Mouse (Mus musculus) right cerebral cortex, adult 18-20 months (tissue): ENCODE data around the gene Gm17334.
"Not testable (repeated sequence)": the region's sequence is repeated elsewhere in the genome, so short reads cannot be mapped to it uniquely, and the experiment has no call there.

Experiments used
- DNase-seq: peaks from one replicate; pipeline ENCODE4 v3.0.0; 2022; ENCODE audit warnings: mixed read lengths

Gm17334 gene

GRCm38 (mm10) chr11:53770125-53770791 is 2.7 kb downstream of the Gm17334 start:
- peak; percentile 63 for DNase-seq

DNA sequence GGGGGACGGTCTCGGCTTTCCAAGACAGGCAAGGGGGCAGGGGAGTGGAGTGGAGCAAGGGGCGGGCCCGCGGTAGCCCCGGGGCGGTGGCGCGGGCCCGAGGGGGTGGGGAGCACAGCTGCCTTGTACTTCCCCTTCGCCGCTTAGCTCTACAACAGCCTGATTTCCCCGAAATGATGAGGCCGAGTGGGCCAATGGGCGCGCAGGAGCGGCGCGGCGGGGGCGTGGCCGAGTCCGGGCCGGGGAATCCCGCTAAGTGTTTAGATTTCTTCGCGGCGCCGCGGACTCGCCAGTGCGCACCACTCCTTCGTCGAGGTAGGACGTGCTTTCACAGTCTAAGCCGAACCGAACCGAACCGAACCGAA is 3.2 kb downstream of the Gm17334 start, which contains the start of gene Irf1:
TSS of gene Irf1 (plus strand) at position 255 of the 365 bp plus-strand sequence.
- DNase-seq, result peak; percentile 90

DNA sequence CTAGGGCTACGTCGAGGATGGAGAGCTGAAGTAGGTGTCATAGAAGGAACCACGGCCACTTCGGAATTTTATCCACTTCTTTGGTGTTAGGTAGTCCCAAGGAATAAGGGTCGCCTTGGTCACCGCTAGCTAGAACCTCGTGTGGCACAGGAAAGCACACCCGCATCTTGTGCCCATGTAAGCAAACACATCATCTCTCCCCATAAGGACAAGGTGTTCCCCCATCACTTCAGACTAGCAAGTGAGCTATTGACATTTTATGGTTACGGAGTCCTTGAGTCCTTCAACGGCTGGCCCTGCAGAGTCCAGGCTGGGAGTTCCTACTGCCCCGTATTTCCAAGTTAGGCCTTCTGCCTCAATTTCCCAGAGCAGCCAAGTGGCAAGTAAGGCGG is 3.8 kb downstream of the Gm17334 start:
- DNase-seq, result no peak

DNA sequence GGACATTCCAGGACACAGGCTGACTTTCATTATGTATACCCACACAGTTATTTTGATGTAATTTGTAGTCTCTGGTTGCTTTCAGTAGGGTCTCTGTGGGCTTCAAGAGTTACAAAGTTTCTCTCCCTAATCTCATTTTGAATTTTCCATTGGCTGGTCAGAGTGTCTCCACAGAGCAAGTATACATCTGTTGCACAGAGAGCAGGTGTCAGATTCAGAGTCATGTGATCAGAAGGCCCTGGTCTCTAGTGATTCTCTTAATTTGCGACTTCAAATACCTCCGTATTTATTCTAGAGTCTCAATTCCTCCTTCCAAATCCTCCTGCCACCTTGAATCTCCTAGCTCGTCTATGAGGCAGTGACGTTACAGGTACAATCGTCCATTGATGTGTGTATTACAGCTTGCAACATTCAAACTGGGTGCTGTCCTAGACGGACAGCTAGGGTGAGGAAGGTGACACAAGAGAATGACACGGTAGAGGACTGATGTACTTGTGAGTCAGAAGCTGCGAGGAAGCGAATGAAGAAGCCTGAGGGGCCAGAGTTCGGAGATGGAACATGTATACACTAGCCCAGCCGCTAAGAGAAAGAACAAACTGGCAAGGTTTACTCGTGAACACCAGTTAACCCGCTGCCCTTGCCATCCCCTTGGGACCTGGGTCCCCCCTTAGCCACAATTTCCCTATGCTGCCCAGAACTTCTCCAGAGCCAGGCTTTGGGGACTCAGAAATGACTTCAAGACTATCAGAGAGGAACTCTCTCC is 4.4 kb downstream of the Gm17334 start:
- no peak for DNase-seq

- no peak for DNase-seq
Observed at GRCm38 (mm10) chr11:53764581-53764980, 8.4 kb downstream of the Gm17334 start.

GRCm38 (mm10) chr11:53763496-53764140 is 9.4 kb downstream of the Gm17334 start:
- peak; percentile 76 for DNase-seq

DNA sequence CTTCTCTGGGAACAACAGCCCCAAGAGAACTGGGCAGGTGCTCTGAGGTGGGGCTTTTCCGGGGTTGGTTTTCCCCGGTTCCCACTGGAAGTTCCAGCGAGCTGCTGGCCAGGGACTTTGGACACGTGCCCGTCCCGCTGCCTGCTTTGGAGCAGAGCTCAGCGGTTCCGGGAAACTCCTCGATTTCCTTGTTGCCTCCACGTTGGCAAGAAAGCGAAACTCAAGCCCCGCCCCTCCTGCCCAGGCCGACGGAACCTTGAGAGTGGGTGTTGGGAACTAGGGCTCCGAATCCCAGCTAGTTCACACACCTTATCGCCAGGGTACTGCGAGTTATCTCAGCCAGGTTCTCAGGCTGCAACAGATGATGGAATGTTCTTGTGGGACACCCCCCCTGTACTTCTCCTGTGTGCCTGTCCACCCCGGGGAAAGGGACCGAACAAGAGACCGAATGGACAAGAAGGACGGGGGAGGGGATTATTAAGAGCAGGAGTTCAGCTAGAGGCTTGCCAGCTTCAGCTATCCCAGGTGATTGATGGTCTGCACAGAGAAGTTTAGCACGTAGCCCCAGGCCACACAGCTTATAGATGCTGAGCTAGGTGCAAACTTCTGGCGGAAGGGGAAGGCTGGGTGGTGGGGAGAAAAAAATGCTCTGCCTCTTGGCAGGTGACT is 10.0 kb downstream of the Gm17334 start:
- peak; percentile 41 for DNase-seq

DNA sequence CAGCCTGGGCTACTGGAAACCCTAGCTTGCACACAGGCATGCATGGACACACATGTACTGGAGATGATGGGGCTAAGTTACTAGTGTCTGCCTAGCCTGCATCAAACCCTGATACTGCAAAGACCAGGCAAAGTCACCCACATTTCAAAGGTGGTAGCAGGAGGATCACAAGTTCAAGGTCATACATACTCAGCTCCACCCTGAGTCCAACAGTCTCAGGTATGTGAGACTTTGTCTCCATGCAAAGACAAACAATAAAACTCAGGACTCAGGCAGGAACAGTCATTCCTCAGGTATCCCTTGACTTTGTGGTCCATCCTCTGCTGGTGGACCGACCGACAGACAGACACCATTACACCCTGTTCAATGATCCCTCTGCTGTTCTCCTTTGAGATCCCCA is 10.6 kb downstream of the Gm17334 start:
- DNase-seq, result no peak

DNA sequence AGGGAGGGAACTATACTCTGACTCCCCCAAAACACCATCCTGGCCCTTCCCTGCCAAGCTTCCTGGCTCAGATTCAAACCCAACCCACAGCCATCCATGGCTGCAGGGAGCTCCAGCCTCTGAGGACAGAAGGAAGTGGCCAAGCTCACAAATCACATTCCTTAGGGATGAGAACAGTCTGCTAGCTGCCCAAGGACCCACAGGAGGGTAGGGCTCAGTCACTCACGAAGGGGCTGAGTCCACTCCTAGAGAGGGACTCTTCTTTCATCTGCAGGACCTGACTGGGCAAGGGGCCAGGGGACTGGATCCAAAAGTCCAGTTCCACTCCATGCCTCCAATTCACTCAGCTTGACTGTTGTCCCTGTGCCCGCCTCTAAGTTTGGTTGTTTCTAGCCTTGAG is 11.2 kb downstream of the Gm17334 start:
- no peak for DNase-seq

DNA sequence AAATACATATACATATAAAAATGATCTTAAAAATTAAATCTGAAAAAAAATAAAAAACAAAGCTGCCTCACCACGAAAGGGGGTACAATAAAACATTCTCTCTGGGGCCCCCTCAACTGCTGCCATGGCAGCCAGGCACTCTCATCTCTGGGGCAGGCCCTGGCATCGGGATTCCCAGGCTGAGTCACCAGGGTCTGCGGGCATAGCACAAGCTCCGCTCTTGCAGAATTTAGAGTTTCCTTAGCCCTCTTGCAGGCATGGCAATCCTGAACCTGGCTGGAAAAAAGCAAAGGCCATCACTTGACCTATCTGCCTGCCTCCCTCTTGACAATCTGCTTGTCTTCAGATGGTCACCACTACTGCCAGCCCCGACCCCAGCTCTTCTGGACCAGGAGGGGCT is 11.7 kb downstream of the Gm17334 start:
- DNase-seq, result no peak

GRCm38 (mm10) chr11:53759545-53760406 is 13.2 kb downstream of the Gm17334 start:
- no peak for DNase-seq

DNA sequence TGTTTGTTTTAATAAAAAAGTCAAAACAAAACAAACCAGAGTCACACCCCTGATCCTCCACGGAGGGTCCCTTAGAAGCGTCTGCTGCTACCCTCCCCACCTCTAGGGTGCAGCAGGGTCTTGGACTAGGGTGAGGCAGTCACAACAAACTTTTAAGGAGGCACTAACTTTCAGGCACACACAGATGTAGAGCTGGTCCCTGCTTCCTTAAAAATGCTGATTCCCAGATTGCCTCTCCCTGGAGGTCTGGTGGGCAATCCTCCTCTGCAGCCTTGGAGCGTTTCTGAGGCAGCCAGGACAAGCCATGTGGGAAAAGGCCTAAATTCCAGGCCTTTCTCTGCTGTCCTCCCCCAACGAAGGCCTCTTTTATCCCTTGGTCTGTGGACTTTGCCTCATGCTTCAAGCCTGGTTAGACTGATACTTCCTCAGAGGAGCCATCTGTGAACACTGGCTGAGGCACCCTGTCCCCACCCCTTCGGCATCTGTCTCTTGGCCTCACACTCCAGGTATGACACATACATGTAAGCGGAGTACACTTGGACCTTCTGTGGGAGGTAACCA is 14.1 kb downstream of the Gm17334 start:
- no peak for DNase-seq

DNA sequence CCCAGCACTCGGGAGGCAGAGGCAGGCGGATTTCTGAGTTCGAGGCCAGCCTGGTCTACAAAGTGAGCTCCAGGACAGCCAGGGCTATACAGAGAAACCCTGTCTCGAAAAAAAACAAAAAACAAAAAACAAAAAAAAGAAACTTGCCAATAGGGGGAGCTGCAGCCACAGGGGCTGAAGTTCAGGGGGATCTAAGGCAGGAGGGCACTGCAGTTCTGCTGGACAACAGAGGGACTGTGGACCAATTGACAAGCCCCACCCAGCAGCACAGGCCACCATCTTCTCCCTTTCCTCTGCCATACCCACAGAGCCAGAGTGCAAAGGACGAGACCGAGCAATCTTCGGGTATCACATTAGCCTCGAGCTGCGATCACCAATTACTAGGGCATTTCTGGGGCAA is 15.0 kb downstream of the Gm17334 start:
- DNase-seq, result not testable (repeated sequence)

- DNase-seq, result no peak
Observed at GRCm38 (mm10) chr11:53757612-53758011, 15.4 kb downstream of the Gm17334 start.

DNA sequence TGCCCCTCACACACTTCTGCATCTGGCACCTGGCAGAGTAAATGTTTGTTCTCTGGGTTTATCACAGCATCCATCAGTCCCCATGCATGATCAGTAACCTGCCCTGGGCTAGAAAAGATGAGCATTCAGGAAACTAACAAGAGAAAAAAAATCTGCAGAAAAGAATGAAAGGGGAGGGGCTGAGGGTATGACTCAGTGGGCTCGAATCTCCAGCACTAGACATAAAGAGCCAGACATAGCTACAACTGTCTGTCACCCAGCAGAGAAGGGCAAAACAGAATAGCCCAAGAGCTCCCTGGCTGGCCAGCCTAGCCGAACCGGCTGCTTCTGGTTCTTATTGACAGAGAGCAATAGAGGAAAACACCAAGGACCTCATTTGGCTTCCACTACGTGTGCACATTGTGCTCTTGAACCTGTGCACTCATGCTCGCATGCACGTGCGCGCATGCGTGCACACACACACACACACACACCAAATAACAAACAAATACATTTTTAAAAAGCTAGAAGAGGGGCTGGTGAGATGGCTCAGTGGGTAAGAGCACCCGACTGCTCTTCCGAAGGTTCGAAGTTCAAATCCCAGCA is 17.9 kb downstream of the Gm17334 start:
- no peak for DNase-seq

- no peak for DNase-seq
Observed at GRCm38 (mm10) chr11:53749716-53750352, 23.2 kb downstream of the Gm17334 start.

DNA sequence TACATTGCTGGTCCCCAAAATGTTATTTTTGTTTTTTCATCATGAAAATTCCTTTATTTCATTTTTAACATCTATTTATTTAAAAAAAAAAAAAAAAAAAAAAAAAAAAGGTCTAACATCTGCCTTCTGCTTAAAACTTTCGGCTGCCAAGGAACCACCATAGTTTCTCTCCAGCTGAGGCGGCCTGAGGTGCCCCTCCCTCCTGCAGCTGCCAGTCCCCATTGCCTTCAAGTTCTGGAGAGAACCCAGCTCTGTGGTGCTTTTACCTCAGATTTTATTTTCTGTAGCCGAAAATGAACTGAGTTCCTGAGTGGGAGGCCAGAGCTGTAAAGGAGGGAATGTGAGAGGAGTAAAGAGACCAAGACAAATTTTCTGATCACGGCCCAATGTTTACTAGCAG is 23.7 kb downstream of the Gm17334 start:
- DNase-seq, result no peak

GRCm38 (mm10) chr11:53748614-53749013 is 24.4 kb downstream of the Gm17334 start:
- no peak for DNase-seq

DNA sequence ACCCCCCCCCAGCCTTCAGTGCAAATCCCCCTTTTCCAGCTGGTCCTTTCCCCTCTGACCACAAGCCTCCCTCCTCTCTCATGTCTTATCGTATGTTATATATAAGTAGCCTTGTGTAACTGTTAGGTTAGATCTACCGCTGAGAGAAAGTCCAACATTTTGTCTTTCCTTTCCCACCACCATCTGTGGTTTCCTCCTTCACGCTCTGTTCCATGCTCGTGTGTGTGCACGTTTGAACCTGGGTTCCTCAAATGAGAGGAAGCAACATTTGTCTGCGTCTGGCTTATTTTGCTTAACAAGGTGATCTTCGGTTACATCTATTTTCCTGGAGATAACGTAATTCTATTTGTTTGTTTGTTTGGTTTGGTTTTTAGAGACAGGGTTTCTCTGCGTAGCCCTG is 25.0 kb downstream of the Gm17334 start:
- DNase-seq, result no peak

DNA sequence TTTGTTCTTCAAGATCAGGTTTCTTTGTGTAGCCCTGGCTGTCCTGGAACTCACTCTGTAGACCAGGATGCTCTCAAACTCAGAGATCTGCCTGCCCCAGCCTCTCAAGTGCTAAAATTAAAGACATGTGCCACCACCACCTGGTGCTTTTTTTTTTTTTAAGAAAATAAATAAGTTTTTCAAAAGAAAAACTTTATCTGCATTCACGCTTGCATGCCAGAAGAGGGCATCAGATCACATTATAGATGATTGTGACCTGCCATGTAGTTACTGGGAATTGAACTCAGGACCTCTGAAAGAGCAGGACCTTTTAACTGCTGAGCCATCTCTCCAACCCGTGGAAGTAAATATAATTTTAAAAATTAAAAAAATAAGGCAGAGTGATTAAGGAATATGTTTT is 27.7 kb downstream of the Gm17334 start:
- no peak for DNase-seq

GRCm38 (mm10) chr11:53742353-53742752 is 30.6 kb downstream of the Gm17334 start:
- DNase-seq, result no peak
